Mouse (Mus musculus): ENCODE data around the gene Gm21317. TPM values are rescaled to one million over a fixed set of nuclear protein-coding genes. Genes with fewer than 3 reads are reported as not detected.
"Not testable (repeated sequence)": the region's sequence is repeated elsewhere in the genome, so short reads cannot be mapped to it uniquely, and the experiment has no call there.

The Gm21317 gene
- total RNA-seq (2012; rRNA removed) (not detected in 2 replicates), polyA plus RNA-seq (2012; ENCODE audit: insufficient read depth in 1 of 2, insufficient read length in 2 of 2, low read depth in 1 of 2, low replicate concordance in 2 of 2, missing spikeins in 1 of 2) (not detected)

DNA sequence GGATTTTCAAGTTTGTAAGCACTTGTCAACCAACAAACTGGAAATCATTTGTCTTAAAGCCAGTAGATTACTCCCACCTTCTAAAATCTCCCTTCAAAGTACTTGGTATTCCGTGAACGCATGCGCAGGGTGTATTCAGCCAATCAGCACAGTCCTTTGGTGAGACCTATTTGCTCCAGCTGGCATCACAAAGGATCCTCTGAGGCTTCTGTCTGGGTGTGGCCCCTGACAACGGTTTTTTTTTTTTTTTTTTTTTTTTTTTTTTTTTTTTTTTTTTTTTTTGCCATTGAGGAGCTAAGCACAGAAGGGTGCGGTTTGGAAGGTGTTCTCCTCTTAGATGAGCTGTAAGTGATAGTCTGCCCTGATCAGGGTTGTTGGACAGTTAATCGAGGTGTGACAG is at the start of gene Gm21317:
Gene Gm21317, plus strand, starts transcription at position 301 of the 400 bp plus-strand sequence.
- H3K9me3 ChIP-seq (replicated peaks; ENCODE audit: insufficient read depth, low read length); H3K4me3 ChIP-seq (ENCODE audit: control insufficient read depth in 1 of 2, insufficient read depth in 1 of 2, low read depth in 2 of 2, low read length in 2 of 2); H3K79me2 ChIP-seq (ENCODE audit: control insufficient read depth, insufficient read depth, low read length, poor library complexity); H3K27me3 ChIP-seq (ENCODE audit: control insufficient read depth in 1 of 2, insufficient read depth in 2 of 2, low read length in 2 of 2); H3K27ac ChIP-seq (ENCODE audit: control insufficient read depth, low read depth, low read length); DNase-seq (ENCODE audit: low read depth, low spot score); H3K9ac ChIP-seq (ENCODE audit: control insufficient read depth, low read depth, low read length, poor library complexity, severe bottlenecking); H3K36me3 ChIP-seq (ENCODE audit: control insufficient read depth in 1 of 2, insufficient read depth in 2 of 2, low read length in 2 of 2); H3K4me1 ChIP-seq (ENCODE audit: control insufficient read depth in 1 of 2, insufficient read depth in 2 of 2, low read length in 2 of 2): not testable (repeated sequence)
